ENCODE assay signal across 8 mouse cellular contexts in genomic region chr16:13902888-13903483, GRCm38 (mm10). TPM values are rescaled to one million over a fixed set of nuclear protein-coding genes. Genes with fewer than 3 reads are reported as not detected.
DNase-seq lines count a peak whose midpoint lies in the region; ATAC-seq and TF ChIP-seq lines count a peak whose summit lies in the region.

Pdxdc1 (minus strand) TSS chr16:13903131.
Mpv17l (plus strand) TSS chr16:13903161.

- no peaks in the 10 kb centered on the region for H3K9me3 ChIP-seq in forebrain, embryonic 10.5 days
- no peaks in the 10 kb centered on the region for H3K9me3 ChIP-seq in heart, embryonic 15.5 days (replicated peaks)
- H3K9me3 ChIP-seq in liver, embryonic 14.5 days (ENCODE audit: control insufficient read depth, low read length), result no peaks in the 10 kb centered on the region
- H3K9me3 ChIP-seq in neural tube, embryonic 11.5 days (ENCODE audit: control insufficient read depth, low read length), result no peaks in the 10 kb centered on the region
- H3K9me3 ChIP-seq in stomach, postnatal 0 days (ENCODE audit: control insufficient read depth, low read length), result no peaks in the 10 kb centered on the region

- H3K27ac ChIP-seq in forebrain, embryonic 10.5 days, result peak within 1 kb of the TSS; percentile 89
- H3K27ac ChIP-seq in heart, embryonic 15.5 days, result peak within 1 kb of the TSS; percentile 78
- peak within 1 kb of the TSS; percentile 84 for H3K27ac ChIP-seq in liver, embryonic 14.5 days
- peak within 1 kb of the TSS; percentile 75; the same call in 1 of the 2 replicates for H3K27ac ChIP-seq in neural tube, embryonic 11.5 days (ENCODE audit: low read depth, low read length)
- peak within 1 kb of the TSS; percentile 95 for H3K27ac ChIP-seq in stomach, postnatal 0 days (replicated peaks)

- peak within 1 kb of the TSS; percentile 92 for H3K9ac ChIP-seq in heart, embryonic 15.5 days
- peak within 1 kb of the TSS; percentile 93 for H3K9ac ChIP-seq in liver, embryonic 14.5 days (replicated peaks)
- H3K9ac ChIP-seq in neural tube, embryonic 11.5 days (ENCODE audit: low read length), result peak within 1 kb of the TSS; percentile 81
- peak within 1 kb of the TSS; percentile 85 for H3K9ac ChIP-seq in stomach, postnatal 0 days (ENCODE audit: low read length)

- H3K27me3 ChIP-seq in forebrain, embryonic 10.5 days (ENCODE audit: poor library complexity, severe bottlenecking), result no peaks in the 10 kb centered on the region
- no peaks in the 10 kb centered on the region for H3K27me3 ChIP-seq in heart, embryonic 15.5 days
- H3K27me3 ChIP-seq in liver, embryonic 14.5 days (ENCODE audit: control insufficient read depth, insufficient read depth, low read length), result no peaks in the 10 kb centered on the region
- no peaks in the 10 kb centered on the region for H3K27me3 ChIP-seq in neural tube, embryonic 11.5 days (ENCODE audit: control insufficient read depth, insufficient read depth, low read length)
- no peaks in the 10 kb centered on the region for H3K27me3 ChIP-seq in stomach, postnatal 0 days (ENCODE audit: control insufficient read depth, insufficient read depth, low read length)

- peak within 1 kb of the TSS; percentile 86 for H3K4me3 ChIP-seq in forebrain, embryonic 10.5 days
- peak within 1 kb of the TSS; percentile 78 for H3K4me3 ChIP-seq in heart, embryonic 15.5 days
- peak within 1 kb of the TSS; percentile 94 to 95 for H3K4me3 ChIP-seq in liver, embryonic 14.5 days (ENCODE audit: insufficient read depth in 1 of 2, low read depth in 2 of 2, low read length in 2 of 2)
- peak within 1 kb of the TSS; percentile 82 for H3K4me3 ChIP-seq in neural tube, embryonic 11.5 days (ENCODE audit: low read depth, low read length)
- H3K4me3 ChIP-seq in stomach, postnatal 0 days (ENCODE audit: low read depth, low read length), result peak within 1 kb of the TSS; percentile 85

- WGBS in forebrain, embryonic 10.5 days, result under 1% methylated on average over 57 of the region's 57 CpGs
- under 1% methylated on average over 49 of the region's 57 CpGs for WGBS in heart, embryonic 15.5 days
- WGBS in liver, embryonic 14.5 days (ENCODE audit: insufficient replicate concordance), result 0% methylated on average over 57 of the region's 57 CpGs
- 0% methylated on average over 46 of the region's 57 CpGs for WGBS in neural tube, embryonic 11.5 days
- under 1% methylated on average over 53 of the region's 57 CpGs for WGBS in stomach, postnatal 0 days

- H3K36me3 ChIP-seq in forebrain, embryonic 10.5 days (replicated peaks), result no peaks in the 10 kb centered on the region
- H3K36me3 ChIP-seq in heart, embryonic 15.5 days, result no peaks in the 10 kb centered on the region
- H3K36me3 ChIP-seq in liver, embryonic 14.5 days (replicated peaks; ENCODE audit: control insufficient read depth, insufficient read depth, low read depth), result no peaks in the 10 kb centered on the region
- H3K36me3 ChIP-seq in neural tube, embryonic 11.5 days (ENCODE audit: control insufficient read depth, insufficient read depth, low read length), result no peaks in the 10 kb centered on the region
- no peaks in the 10 kb centered on the region for H3K36me3 ChIP-seq in stomach, postnatal 0 days (ENCODE audit: control insufficient read depth, insufficient read depth, low read length)

- peak within 1 kb of the TSS; percentile 75 for H3K4me2 ChIP-seq in heart, embryonic 15.5 days
- H3K4me2 ChIP-seq in liver, embryonic 14.5 days (ENCODE audit: low read depth), result peak within 1 kb of the TSS; percentile 84
- peak within 1 kb of the TSS; percentile 54 for H3K4me2 ChIP-seq in neural tube, embryonic 11.5 days (ENCODE audit: low read depth)
- peak within 1 kb of the TSS; percentile 70 for H3K4me2 ChIP-seq in stomach, postnatal 0 days (replicated peaks; ENCODE audit: low read depth)

- peaks cover 15% of the 10 kb centered on the region for H3K4me1 ChIP-seq in forebrain, embryonic 10.5 days
- peaks cover 16% of the 10 kb centered on the region for H3K4me1 ChIP-seq in heart, embryonic 15.5 days (replicated peaks)
- H3K4me1 ChIP-seq in liver, embryonic 14.5 days (replicated peaks; ENCODE audit: control insufficient read depth in 2 of 2, insufficient read depth in 2 of 2, low read length in 1 of 2), result peaks cover 6 to 19% of the 10 kb centered on the region in 2 experiments
- 0 out of 2 replicates have a peak, but pooled peaks cover 3% of the 10 kb centered on the region for H3K4me1 ChIP-seq in neural tube, embryonic 11.5 days (ENCODE audit: control insufficient read depth, insufficient read depth, low read length)
- H3K4me1 ChIP-seq in stomach, postnatal 0 days (replicated peaks; ENCODE audit: control insufficient read depth, insufficient read depth), result no peaks in the 10 kb centered on the region

- no peak for TF ChIP-seq EP300 in liver, embryonic 14.5 days (IDR thresholded peaks at IDR 0.05; ENCODE audit: low read depth)
- TF ChIP-seq EP300 in stomach, postnatal 0 days (optimal IDR thresholded peaks at IDR 0.05), result no peak

- ATAC-seq in heart, embryonic 15.5 days (replicated peaks; ENCODE audit: insufficient number of reproducible peaks, insufficient read depth, low FRiP score, low read depth), result peak; percentile 97
- ATAC-seq in liver, embryonic 14.5 days (ENCODE audit: insufficient read depth), result peak; percentile 96
- ATAC-seq in neural tube, embryonic 11.5 days (ENCODE audit: insufficient read depth, low FRiP score, low TSS enrichment), result peak; percentile 98
- peak; percentile 96 for ATAC-seq in stomach, postnatal 0 days (ENCODE audit: low FRiP score, low TSS enrichment)

- DNase-seq in CD8-positive naive resting alpha-beta T cell, adult 2 months (ENCODE audit: low read depth in 2 of 2, low spot score in 2 of 2), result peak; percentile 95 to 98
- peak; percentile 90 for DNase-seq in c-Kit-positive CD71-negative TER-119-negative erythroid progenitor cells, embryonic 14.5 days (ENCODE audit: low read depth)
- peak; percentile 97 for DNase-seq in forebrain, embryonic 10.5 days (ENCODE audit: extremely low spot score, low spot score)
- DNase-seq in kidney, postnatal 25 days, result peak; percentile 97 to 98
- peak; percentile 89 to 93 (median 92) for DNase-seq in liver, embryonic 14.5 days (ENCODE audit: low read depth in 3 of 3, low spot score in 3 of 3)
- DNase-seq in neural tube, embryonic 11.5 days (ENCODE audit: low spot score), result peak; percentile 98
- peak; percentile 99 for DNase-seq in stomach, postnatal 0 days (ENCODE audit: low spot score)

- no peak for TF ChIP-seq CTCF in liver, embryonic 14.5 days (IDR thresholded peaks at IDR 0.05; ENCODE audit: low read depth)
- no peak; the same call in 1 of the 2 replicates for TF ChIP-seq CTCF in stomach, postnatal 0 days (IDR thresholded peaks at IDR 0.05; ENCODE audit: low read depth)

RNA-seq across cellular contexts. Expression of gene Pdxdc1, which starts in this region (rescaled TPM):
- 70.7 and 71.2 TPM in 2 replicates for polyA plus RNA-seq in forebrain, embryonic 10.5 days (2016; fragmentation: Nextera tagmentation; extraction: Ambion mirVana)
- polyA plus RNA-seq in heart, embryonic 15.5 days (2015; fragmentation: Nextera tagmentation; extraction: Ambion mirVana), result 55.0 and 66.0 TPM in 2 replicates
- polyA plus RNA-seq in liver, embryonic 14.5 days (2012; rRNA removed), result 16.3 and 16.6 TPM in 2 replicates
- 20.9 and 21.7 TPM in 2 replicates for polyA plus RNA-seq in liver, embryonic 14.5 days (2014; fragmentation: Nextera tagmentation; extraction: Ambion mirVana)
- 79.4 TPM in 2 replicates for polyA plus RNA-seq in neural tube, embryonic 11.5 days (2014; fragmentation: Nextera tagmentation; extraction: Ambion mirVana)
- polyA plus RNA-seq in stomach, postnatal 0 days (2015; fragmentation: Nextera tagmentation; extraction: Ambion mirVana), result 75.1 and 76.2 TPM in 2 replicates

RNA-seq across cellular contexts. Expression of gene Mpv17l, which starts in this region (rescaled TPM):
- polyA plus RNA-seq in forebrain, embryonic 10.5 days (2016; fragmentation: Nextera tagmentation; extraction: Ambion mirVana), result 3.1 TPM in 2 replicates
- 2.0 and 2.7 TPM in 2 replicates for polyA plus RNA-seq in heart, embryonic 15.5 days (2015; fragmentation: Nextera tagmentation; extraction: Ambion mirVana)
- 0.54 and 0.75 TPM in 2 replicates for polyA plus RNA-seq in liver, embryonic 14.5 days (2012; rRNA removed)
- 1.5 and 1.6 TPM in 2 replicates for polyA plus RNA-seq in liver, embryonic 14.5 days (2014; fragmentation: Nextera tagmentation; extraction: Ambion mirVana)
- polyA plus RNA-seq in neural tube, embryonic 11.5 days (2014; fragmentation: Nextera tagmentation; extraction: Ambion mirVana), result 5.1 and 5.3 TPM in 2 replicates
- polyA plus RNA-seq in stomach, postnatal 0 days (2015; fragmentation: Nextera tagmentation; extraction: Ambion mirVana), result 4.6 and 5.7 TPM in 2 replicates

Comparison
In these comparisons a context has a peak if more than half of its experiments do, and no peak if none do; other contexts are left out.
1. Peak in every context shown above with its lines: DNase-seq, ATAC-seq, H3K4me3 ChIP-seq and H3K27ac ChIP-seq.